Mouse (Mus musculus) gastrocnemius, postnatal 10 days (tissue): ENCODE data around the gene Arpp21. TPM values are rescaled to one million over a fixed set of nuclear protein-coding genes. Genes with fewer than 3 reads are reported as not detected.

Source experiments
- microRNA-seq, 2 experiments: library from miRNA; unstranded; fragments of <30 nt; microRNA quantifications; one replicate each; pipeline ENCODE4 v1.2.0; 2021
- total RNA-seq, 2 experiments: library from RNA; stranded (reverse); gene quantifications; 2 replicates each; pipeline ENCODE4 v1.2.3; 2021

Gene Arpp21
- total RNA-seq, 2 experiments from 2014 or later, result 52.9 to 54.1 TPM

Small RNAs within 50 kb of the gene (microRNA-seq; reads per million reads assigned to microRNA genes)
- 173 to 441 reads per million in 2 experiments for gene Mir128-2
